Mouse (Mus musculus): ENCODE results near the gene Hoxa5. TPM values are rescaled to one million over a fixed set of nuclear protein-coding genes. Genes with fewer than 3 reads are reported as not detected.

Gene Hoxa5
- 20.9 and 30.6 TPM in 2 replicates for polyA plus RNA-seq (2014; fragmentation: Nextera tagmentation; extraction: Ambion mirVana)

- no peaks in the 10 kb centered on the region for H3K9me3 ChIP-seq (ENCODE audit: control insufficient read depth, low read length)
- peaks cover 48% of the 10 kb centered on the region for H3K36me3 ChIP-seq (ENCODE audit: control insufficient read depth, insufficient read depth, low read length)
- peak within 1 kb of the TSS; percentile 88 for H3K4me3 ChIP-seq (ENCODE audit: low read depth, low read length)
- H3K4me1 ChIP-seq (ENCODE audit: control insufficient read depth, insufficient read depth, low read length), result peaks cover 84% of the 10 kb centered on the region
- H3K9ac ChIP-seq (replicated peaks; ENCODE audit: low read depth, low read length), result peak within 1 kb of the TSS; percentile 98
- peak within 1 kb of the TSS; percentile 92 for H3K27ac ChIP-seq (ENCODE audit: low read depth, low read length)
- WGBS, result under 1% methylated on average over 65 of the region's 65 CpGs
- ATAC-seq (ENCODE audit: low read depth), result 0 out of 2 replicates have a peak, but pooled peaks have one; percentile 36
- peak within 1 kb of the TSS; percentile 99 for H3K4me2 ChIP-seq (ENCODE audit: low read depth, low read length)
- H3K27me3 ChIP-seq (ENCODE audit: control insufficient read depth, insufficient read depth, low read length), result no peaks in the 10 kb centered on the region
Measured at GRCm38 (mm10) chr6:52204050-52204752, at the start of gene Hoxa5. Gene Hoxa5, minus strand, starts transcription at chr6:52204587.

GRCm38 (mm10) chr6:52253511-52254500 lies 49.4 kb upstream of the Hoxa5 start:
- peak overlapping the region; percentile 67; the same call in 1 of the 2 replicates for H3K27ac ChIP-seq (ENCODE audit: low read depth, low read length)
- H3K4me2 ChIP-seq (ENCODE audit: low read depth, low read length), result peak overlapping the region; percentile 23; the same call in 1 of the 2 replicates
- H3K4me3 ChIP-seq (ENCODE audit: low read depth, low read length), result peak overlapping the region; percentile 9; the same call in 1 of the 2 replicates
- peaks cover 47% of the 10 kb centered on the region for H3K27me3 ChIP-seq (ENCODE audit: control insufficient read depth, insufficient read depth, low read length)
- under 1% methylated on average over 59 of the region's 59 CpGs for WGBS
- 0 out of 2 replicates have a peak, but pooled peaks have one; percentile 40 for ATAC-seq (ENCODE audit: low read depth)
- no peaks in the 10 kb centered on the region for H3K4me1 ChIP-seq (ENCODE audit: control insufficient read depth, insufficient read depth, low read length)
- H3K9me3 ChIP-seq (ENCODE audit: control insufficient read depth, low read length), result no peaks in the 10 kb centered on the region
- H3K9ac ChIP-seq (replicated peaks; ENCODE audit: low read depth, low read length), result no peak overlapping the region
- H3K36me3 ChIP-seq (ENCODE audit: control insufficient read depth, insufficient read depth, low read length), result no peaks in the 10 kb centered on the region

GRCm38 (mm10) chr6:52252775-52253376 lies 48.5 kb upstream of the Hoxa5 start:
- H3K4me2 ChIP-seq (ENCODE audit: low read depth, low read length), result peak overlapping the region; percentile 23; the same call in 1 of the 2 replicates
- H3K27ac ChIP-seq (ENCODE audit: low read depth, low read length), result peak overlapping the region; percentile 67; the same call in 1 of the 2 replicates
- 1% methylated on average over 35 of the region's 35 CpGs for WGBS
- H3K9ac ChIP-seq (replicated peaks; ENCODE audit: low read depth, low read length), result no peak overlapping the region
- no peaks in the 10 kb centered on the region for H3K36me3 ChIP-seq (ENCODE audit: control insufficient read depth, insufficient read depth, low read length)
- no peaks in the 10 kb centered on the region for H3K9me3 ChIP-seq (ENCODE audit: control insufficient read depth, low read length)
- no peaks in the 10 kb centered on the region for H3K4me1 ChIP-seq (ENCODE audit: control insufficient read depth, insufficient read depth, low read length)
- peaks cover 41% of the 10 kb centered on the region for H3K27me3 ChIP-seq (ENCODE audit: control insufficient read depth, insufficient read depth, low read length)
- H3K4me3 ChIP-seq (ENCODE audit: low read depth, low read length), result peak overlapping the region; percentile 9; the same call in 1 of the 2 replicates
- 0 out of 2 replicates have a peak, but pooled peaks have one; percentile 29 for ATAC-seq (ENCODE audit: low read depth)

GRCm38 (mm10) chr6:52252016-52252774 lies 47.8 kb upstream of the Hoxa5 start:
- peaks cover 37% of the 10 kb centered on the region for H3K27me3 ChIP-seq (ENCODE audit: control insufficient read depth, insufficient read depth, low read length)
- H3K4me1 ChIP-seq (ENCODE audit: control insufficient read depth, insufficient read depth, low read length), result no peaks in the 10 kb centered on the region
- H3K27ac ChIP-seq (ENCODE audit: low read depth, low read length), result no peak overlapping the region
- no peak overlapping the region; the same call in 1 of the 2 replicates for H3K4me3 ChIP-seq (ENCODE audit: low read depth, low read length)
- H3K4me2 ChIP-seq (ENCODE audit: low read depth, low read length), result peak overlapping the region; percentile 23; the same call in 1 of the 2 replicates
- ATAC-seq (ENCODE audit: low read depth), result no peak
- H3K9me3 ChIP-seq (ENCODE audit: control insufficient read depth, low read length), result no peaks in the 10 kb centered on the region
- H3K9ac ChIP-seq (replicated peaks; ENCODE audit: low read depth, low read length), result no peak overlapping the region
- H3K36me3 ChIP-seq (ENCODE audit: control insufficient read depth, insufficient read depth, low read length), result no peaks in the 10 kb centered on the region
- whole genome bisulfite sequencing, result 5% methylated on average over 24 of the region's 24 CpGs

- peaks cover 35% of the 10 kb centered on the region for H3K27me3 ChIP-seq (ENCODE audit: control insufficient read depth, insufficient read depth, low read length)
- no peaks in the 10 kb centered on the region for H3K36me3 ChIP-seq (ENCODE audit: control insufficient read depth, insufficient read depth, low read length)
- no peaks in the 10 kb centered on the region for H3K4me1 ChIP-seq (ENCODE audit: control insufficient read depth, insufficient read depth, low read length)
- WGBS, result 7% methylated on average over 7 of the region's 7 CpGs
- H3K9ac ChIP-seq (replicated peaks; ENCODE audit: low read depth, low read length), result no peak overlapping the region
- no peak overlapping the region; the same call in 1 of the 2 replicates for H3K4me2 ChIP-seq (ENCODE audit: low read depth, low read length)
- H3K4me3 ChIP-seq (ENCODE audit: low read depth, low read length), result no peak overlapping the region
- ATAC-seq (ENCODE audit: low read depth), result no peak
- no peak overlapping the region for H3K27ac ChIP-seq (ENCODE audit: low read depth, low read length)
- H3K9me3 ChIP-seq (ENCODE audit: control insufficient read depth, low read length), result no peaks in the 10 kb centered on the region
Measured at GRCm38 (mm10) chr6:52251177-52251879, 46.9 kb upstream of the Hoxa5 start.

GRCm38 (mm10) chr6:52249826-52250225 lies 45.4 kb upstream of the Hoxa5 start:
- Histone ChIP-seq H3K27me3 (ENCODE audit: control insufficient read depth, insufficient read depth, low read length) (peaks cover 34% of the 10 kb centered on the region), H3K4me2 (ENCODE audit: low read depth, low read length) (peak overlapping the region; percentile 36), H3K9ac (replicated peaks; ENCODE audit: low read depth, low read length) (no peak overlapping the region), H3K36me3 (ENCODE audit: control insufficient read depth, insufficient read depth, low read length) (no peaks in the 10 kb centered on the region), H3K4me1 (ENCODE audit: control insufficient read depth, insufficient read depth, low read length) (no peaks in the 10 kb centered on the region), H3K9me3 (ENCODE audit: control insufficient read depth, low read length) (no peaks in the 10 kb centered on the region), H3K4me3 (ENCODE audit: low read depth, low read length) (peak overlapping the region; percentile 7; the same call in 1 of the 2 replicates), H3K27ac (ENCODE audit: low read depth, low read length) (peak overlapping the region; percentile 12; the same call in 1 of the 2 replicates)
- ATAC-seq (ENCODE audit: low read depth), result no peak
- WGBS, result 6% methylated on average over 4 of the region's 4 CpGs

- H3K4me2 ChIP-seq (ENCODE audit: low read depth, low read length), result peak overlapping the region; percentile 36
- H3K36me3 ChIP-seq (ENCODE audit: control insufficient read depth, insufficient read depth, low read length), result no peaks in the 10 kb centered on the region
- H3K4me3 ChIP-seq (ENCODE audit: low read depth, low read length), result peak overlapping the region; percentile 7; the same call in 1 of the 2 replicates
Measured at GRCm38 (mm10) chr6:52249415-52249738, 45.0 kb upstream of the Hoxa5 start.

More at GRCm38 (mm10) chr6:52249415-52249738, 45.0 kb upstream of the Hoxa5 start:
- no peak for ATAC-seq (ENCODE audit: low read depth)
- no peak overlapping the region for H3K9ac ChIP-seq (replicated peaks; ENCODE audit: low read depth, low read length)
- H3K27me3 ChIP-seq (ENCODE audit: control insufficient read depth, insufficient read depth, low read length), result peaks cover 33% of the 10 kb centered on the region
- H3K9me3 ChIP-seq (ENCODE audit: control insufficient read depth, low read length), result no peaks in the 10 kb centered on the region
- H3K4me1 ChIP-seq (ENCODE audit: control insufficient read depth, insufficient read depth, low read length), result no peaks in the 10 kb centered on the region
- peak overlapping the region; percentile 12; the same call in 1 of the 2 replicates for H3K27ac ChIP-seq (ENCODE audit: low read depth, low read length)
- 3% methylated on average over 16 of the region's 16 CpGs for WGBS
